Mouse (Mus musculus) thymus, adult 2 months (tissue): ENCODE results near the gene Ptrh1. TPM values are rescaled to one million over a fixed set of nuclear protein-coding genes. Genes with fewer than 3 reads are reported as not detected.

Experiments used
- DNase-seq: peaks from one replicate; pipeline ENCODE4 v3.0.0; 2021
- H3K27ac ChIP-seq: fragments of 200-500 bp; 2 replicates; pipeline ENCODE4 v1.5.1; 2012; ENCODE audit warnings: low read length, control low read depth; ENCODE audit not compliant: control insufficient read depth, insufficient read depth
- H3K27me3 ChIP-seq: fragments of 200-500 bp; 2 replicates; pipeline ENCODE4 v1.6.1; 2012; ENCODE audit warnings: mild to moderate bottlenecking, low read length, moderate library complexity, mixed read lengths; ENCODE audit not compliant: control insufficient read depth, insufficient read depth
- H3K36me3 ChIP-seq: fragments of 200-500 bp; 2 replicates; pipeline ENCODE4 v1.6.1; 2012; ENCODE audit warnings: mild to moderate bottlenecking, low read length, moderate library complexity; ENCODE audit not compliant: control insufficient read depth, insufficient read depth
- H3K4me1 ChIP-seq: fragments of 200-500 bp; replicated peaks from 2 replicates; pipeline ENCODE4 v1.6.1; 2012; ENCODE audit warnings: low read length; ENCODE audit not compliant: control insufficient read depth, insufficient read depth
- H3K4me3 ChIP-seq: fragments of 200-500 bp; 2 replicates; pipeline ENCODE4 v1.5.1; 2012; ENCODE audit warnings: mild to moderate bottlenecking, low read length, control low read depth, moderate library complexity; ENCODE audit not compliant: control insufficient read depth, insufficient read depth
- CTCF ChIP-seq: fragments of 200-500 bp; IDR thresholded peaks from 2 replicates; pipeline ENCODE4 v1.5.1; 2012; ENCODE audit warnings: mild to moderate bottlenecking, control low read depth, low read length, moderate library complexity, borderline replicate concordance; ENCODE audit not compliant: control insufficient read depth, poor library complexity, insufficient read depth; ENCODE audit errors: extremely low read depth
- POLR2A ChIP-seq: fragments of 200-500 bp; IDR thresholded peaks from 2 replicates; pipeline ENCODE4 v1.6.1; 2012; ENCODE audit warnings: mild to moderate bottlenecking, low read length, control low read depth, moderate library complexity; ENCODE audit not compliant: control insufficient read depth, poor library complexity, insufficient read depth; ENCODE audit errors: extremely low read depth
- WGBS: fragments of 180-500 bp; shearing (Covaris S2); methylation state at CpG from one replicate; pipeline ENCODE4 v1.1.7; 2018; 5-methylcytosine and 5-hydroxymethylcytosine counted together
- polyA plus RNA-seq: library from polyadenylated mRNA; depleted of rRNA; stranded (reverse); fragments of >200 nt; gene quantifications from 2 replicates; pipeline ENCODE4 v1.2.3, GENCODE M21; 2012

Ptrh1 gene
- polyA plus RNA-seq, 1 experiment: 43.4 TPM

DNA sequence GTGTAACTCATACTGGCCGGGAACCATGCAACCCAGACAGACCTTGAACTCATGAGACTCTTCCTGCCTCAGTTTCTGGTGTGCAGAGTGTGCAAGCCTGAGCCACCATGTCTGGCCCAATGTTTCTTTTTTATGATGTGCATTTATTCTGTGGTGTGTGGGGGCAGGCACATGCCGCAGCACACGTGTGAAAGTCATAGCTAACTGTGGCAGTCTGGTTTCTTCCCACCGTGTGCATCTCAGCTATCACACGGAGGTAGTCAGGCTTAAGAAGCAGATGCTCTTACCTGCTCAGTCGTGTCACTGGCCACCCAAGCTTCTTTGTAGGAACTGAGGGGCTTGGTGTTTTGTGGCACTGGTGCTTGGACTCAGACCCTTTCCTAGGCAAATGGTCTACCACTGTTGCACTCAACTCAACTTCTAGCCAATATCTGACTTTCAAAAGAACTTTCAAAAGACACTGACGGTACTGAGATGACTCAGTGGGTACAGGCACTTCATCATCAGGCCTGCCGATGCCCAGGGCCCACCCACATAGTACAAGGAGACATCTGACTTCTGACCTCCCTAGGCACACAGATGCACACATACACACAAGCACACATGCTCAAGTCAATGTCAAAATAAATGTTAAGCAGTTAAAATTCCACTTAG, 2.8 kb upstream of the Ptrh1 start:
- WGBS: 88% methylated on average over 8 of the region's 8 CpGs
- DNase-seq: no peak
- no peak for TF ChIP-seq POLR2A
- TF ChIP-seq CTCF: no peak
- H3K27ac ChIP-seq: no peak overlapping the region
- peaks cover 44% of the 10 kb centered on the region for H3K4me1 ChIP-seq
- no peaks in the 10 kb centered on the region for H3K27me3 ChIP-seq
- no peaks in the 10 kb centered on the region for H3K36me3 ChIP-seq
- no peak overlapping the region for H3K4me3 ChIP-seq

DNA sequence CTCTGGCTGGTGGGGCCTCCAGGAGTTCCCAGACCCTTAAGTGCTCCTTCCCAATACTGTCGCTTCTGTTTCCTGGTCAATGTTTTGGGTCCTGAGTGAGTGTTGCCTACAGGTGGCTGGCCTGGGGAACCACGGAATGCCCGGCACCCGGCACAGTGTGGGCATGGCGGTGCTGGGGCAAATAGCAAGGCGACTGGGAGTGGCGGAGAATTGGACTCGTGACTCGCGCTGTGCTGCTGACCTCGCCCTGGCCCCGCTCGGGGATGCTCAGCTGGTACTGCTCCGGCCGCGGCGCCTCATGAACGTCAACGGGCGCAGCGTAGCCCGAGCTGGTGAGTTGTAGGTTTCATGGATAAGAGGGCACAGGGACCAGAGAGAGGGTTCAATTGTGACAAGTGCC, 606 bp downstream of the Ptrh1 start:
- H3K36me3 ChIP-seq: no peaks in the 10 kb centered on the region
- peak overlapping the region; percentile 78 for H3K4me3 ChIP-seq
- TF ChIP-seq POLR2A (no peak), CTCF (no peak)
- WGBS: 49% methylated on average over 22 of the region's 22 CpGs
- H3K27ac ChIP-seq: no peak overlapping the region
- H3K4me1 ChIP-seq: peaks cover 64% of the 10 kb centered on the region
- H3K27me3 ChIP-seq: no peaks in the 10 kb centered on the region
- no peak for DNase-seq

DNA sequence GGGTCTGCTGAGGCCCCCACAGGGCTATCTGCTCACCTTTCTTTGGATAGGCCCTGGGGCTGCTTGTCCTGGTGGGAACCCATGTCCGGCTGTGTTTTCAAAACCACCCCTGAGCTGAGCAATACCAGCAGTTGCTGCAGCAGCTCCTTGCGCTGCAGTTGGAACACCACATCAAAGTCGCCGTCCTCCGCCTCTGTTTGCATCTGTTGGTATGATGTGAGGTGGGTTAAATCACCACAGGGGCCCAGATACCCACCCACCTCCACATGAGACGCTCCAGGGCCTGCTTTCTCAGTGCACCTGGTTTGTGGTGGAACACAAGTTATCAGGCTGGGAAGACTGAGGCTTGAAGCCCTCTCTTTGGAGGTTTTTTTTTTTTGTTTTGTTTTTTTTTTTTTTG, 2.5 kb downstream of the Ptrh1 start:
- H3K4me3 ChIP-seq: peak overlapping the region; percentile 24
- 0 out of 2 replicates have a peak, but pooled peaks have one; percentile 47 for TF ChIP-seq POLR2A
- TF ChIP-seq CTCF: 0 out of 2 replicates have a peak, but pooled peaks have one; percentile 26
- H3K36me3 ChIP-seq: no peaks in the 10 kb centered on the region
- DNase-seq: peak; percentile 88
- no peaks in the 10 kb centered on the region for H3K27me3 ChIP-seq
- H3K27ac ChIP-seq: peak overlapping the region; percentile 78
- WGBS: 3% methylated on average over 6 of the region's 6 CpGs
- H3K4me1 ChIP-seq: peaks cover 60% of the 10 kb centered on the region

DNA sequence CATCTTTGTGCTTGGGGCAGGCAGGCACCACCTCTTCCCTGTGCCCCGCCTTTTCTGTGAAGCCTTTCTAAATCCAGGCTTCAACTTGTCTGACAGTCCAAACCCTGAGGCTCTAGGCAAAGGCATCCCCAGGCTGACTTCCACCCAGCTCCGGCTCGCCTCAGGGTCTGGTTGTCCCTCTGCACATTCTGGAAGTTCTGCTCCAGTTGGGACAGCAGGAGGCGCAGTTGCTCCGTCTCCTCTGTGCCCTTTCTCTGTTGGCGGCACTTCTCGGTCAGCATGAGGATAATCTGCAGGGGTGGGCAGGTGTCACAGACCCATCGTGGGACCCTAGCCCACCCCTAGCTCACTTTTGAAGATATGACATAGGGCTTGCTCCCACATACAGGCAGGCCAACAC, 3.5 kb downstream of the Ptrh1 start:
- WGBS: 49% methylated on average over 8 of the region's 8 CpGs
- DNase-seq: peak; percentile 64
- peaks cover 66% of the 10 kb centered on the region for H3K4me1 ChIP-seq
- H3K27me3 ChIP-seq: no peaks in the 10 kb centered on the region
- TF ChIP-seq CTCF (peak; percentile 72; the same call in 1 of the 2 replicates), POLR2A (no peak)
- peak overlapping the region; percentile 22; the same call in 1 of the 2 replicates for H3K27ac ChIP-seq
- no peak overlapping the region for H3K4me3 ChIP-seq
- H3K36me3 ChIP-seq: no peaks in the 10 kb centered on the region

DNA sequence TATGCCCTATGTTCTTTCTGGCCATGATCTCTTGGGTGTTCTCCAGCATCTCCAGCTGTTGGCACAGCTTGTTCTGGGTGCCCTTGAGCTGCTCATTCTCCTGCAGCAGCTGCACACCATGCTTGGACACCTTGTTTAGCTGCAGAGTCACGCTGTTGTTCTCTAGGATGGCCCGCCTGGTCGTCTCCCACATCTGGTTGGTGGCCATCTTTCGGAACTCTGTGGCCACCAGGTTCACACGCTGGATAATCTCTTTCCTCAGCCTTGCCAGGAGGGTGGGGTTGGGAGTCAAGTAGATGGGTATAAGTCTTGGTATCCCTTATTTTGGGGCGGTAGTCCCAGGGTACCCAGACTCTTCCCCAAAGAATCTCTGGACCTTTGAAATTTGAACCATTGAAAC, 4.1 kb downstream of the Ptrh1 start:
- TF ChIP-seq CTCF (no peak), POLR2A (no peak)
- WGBS: 93% methylated on average over 6 of the region's 6 CpGs
- no peak overlapping the region for H3K27ac ChIP-seq
- no peaks in the 10 kb centered on the region for H3K27me3 ChIP-seq
- DNase-seq: no peak
- no peak overlapping the region for H3K4me3 ChIP-seq
- H3K4me1 ChIP-seq: peaks cover 67% of the 10 kb centered on the region
- no peaks in the 10 kb centered on the region for H3K36me3 ChIP-seq

DNA sequence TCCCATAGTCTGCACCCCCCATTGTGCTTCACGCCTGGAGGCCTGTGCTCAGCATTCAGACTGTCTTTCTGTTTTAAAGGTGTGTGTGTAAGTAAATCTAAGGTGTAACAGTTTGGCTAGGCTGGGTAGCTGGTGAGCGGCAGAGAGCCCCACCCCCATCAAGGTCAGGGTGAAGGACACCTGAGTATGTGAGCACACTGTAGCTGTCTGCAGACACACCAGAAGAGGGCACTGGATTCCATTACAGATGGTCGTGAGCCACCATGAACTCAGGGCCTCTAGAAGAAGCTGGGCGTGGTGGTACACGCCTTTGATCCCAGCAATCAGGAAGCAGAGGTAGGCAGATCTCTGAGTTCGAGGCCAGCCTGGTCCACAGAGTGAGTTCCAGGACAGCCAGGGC, 6.1 kb downstream of the Ptrh1 start:
- Histone ChIP-seq H3K4me1 (peaks cover 57% of the 10 kb centered on the region), H3K27me3 (no peaks in the 10 kb centered on the region), H3K27ac (no peak overlapping the region), H3K36me3 (no peaks in the 10 kb centered on the region), H3K4me3 (no peak overlapping the region)
- no peak for DNase-seq
- TF ChIP-seq POLR2A (no peak), CTCF (no peak)
- 81% methylated on average over 6 of the region's 6 CpGs for WGBS
